Mouse (Mus musculus) urinary bladder, postnatal 4 days (tissue): ENCODE results near the gene Wdr78.

ENCODE experiments used
- DNase-seq, 2 experiments: peaks; one replicate each; pipeline ENCODE4 v3.0.0; 2021 to 2022; ENCODE audit warnings: low spot score in 2 of 2

Wdr78 gene

GRCm38 (mm10) chr4:103114184-103115111, at the start of gene Wdr78, which contains the start of gene Mier1:
Gene Wdr78, minus strand, starts transcription at chr4:103114555.
Gene Mier1, plus strand, starts transcription at chr4:103114390.
- peak; percentile 94 to 96 for DNase-seq

DNA sequence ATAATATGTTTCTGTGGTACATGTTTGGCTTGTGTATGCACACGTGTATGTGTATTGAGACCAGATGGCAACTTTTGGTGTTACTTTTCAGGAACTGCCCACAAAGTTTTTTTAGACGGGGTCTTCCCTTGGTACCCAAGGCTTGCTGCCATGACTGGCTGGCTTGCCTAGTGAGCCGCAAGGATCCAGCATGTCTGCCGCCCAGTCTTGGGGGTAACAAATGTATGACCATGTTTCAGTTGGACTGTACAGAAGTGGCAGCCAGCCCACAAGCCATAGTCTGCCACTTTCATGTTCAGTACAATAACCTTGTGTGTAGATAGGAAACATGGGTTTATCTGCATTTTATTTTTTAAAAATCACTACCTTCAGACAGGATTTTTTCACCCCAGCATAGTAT, 44.4 kb upstream of the Wdr78 start:
- DNase-seq = no peak

DNA sequence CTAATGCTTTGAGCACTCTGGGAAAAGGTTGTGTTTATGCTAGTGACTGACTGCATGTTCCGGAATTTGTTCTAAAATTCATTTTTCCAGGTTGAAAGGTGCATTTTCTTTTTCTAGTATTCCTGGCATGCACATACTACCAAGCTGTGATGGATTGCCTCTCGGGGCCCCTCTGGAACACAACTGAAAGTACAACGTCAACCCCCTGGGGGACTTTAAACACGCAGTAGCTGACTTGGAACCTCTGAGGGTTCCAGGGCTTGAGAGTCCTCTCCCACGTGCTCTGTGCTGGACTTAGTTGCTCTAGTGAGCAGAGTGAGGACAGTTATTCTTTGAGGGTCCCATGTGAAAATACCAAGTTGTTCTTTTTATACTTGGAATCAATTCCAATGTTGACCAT, 37.6 kb upstream of the Wdr78 start:
- no peak for DNase-seq

GRCm38 (mm10) chr4:103146339-103146738, 32.0 kb upstream of the Wdr78 start:
- DNase-seq = peak; percentile 32 to 82

DNA sequence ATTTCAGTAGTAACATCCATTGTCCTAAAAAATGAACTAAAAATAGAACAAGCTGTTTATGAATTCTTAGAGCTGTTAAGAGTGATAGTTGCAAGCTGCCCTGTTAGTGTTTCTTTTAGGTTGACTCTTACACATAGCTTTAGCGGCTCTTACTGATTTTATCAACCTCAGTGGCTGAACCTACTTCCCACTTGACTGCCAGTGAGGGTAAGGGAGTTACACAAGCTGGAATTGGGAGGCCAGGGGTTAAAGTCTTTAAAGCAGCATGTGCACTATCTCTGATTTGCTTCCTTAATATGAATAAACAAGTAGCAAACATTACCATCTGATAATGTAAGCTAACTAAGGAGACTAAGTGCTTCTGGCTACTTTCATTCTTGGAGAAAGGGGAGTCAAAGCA, 22.6 kb upstream of the Wdr78 start:
- DNase-seq = no peak

DNA sequence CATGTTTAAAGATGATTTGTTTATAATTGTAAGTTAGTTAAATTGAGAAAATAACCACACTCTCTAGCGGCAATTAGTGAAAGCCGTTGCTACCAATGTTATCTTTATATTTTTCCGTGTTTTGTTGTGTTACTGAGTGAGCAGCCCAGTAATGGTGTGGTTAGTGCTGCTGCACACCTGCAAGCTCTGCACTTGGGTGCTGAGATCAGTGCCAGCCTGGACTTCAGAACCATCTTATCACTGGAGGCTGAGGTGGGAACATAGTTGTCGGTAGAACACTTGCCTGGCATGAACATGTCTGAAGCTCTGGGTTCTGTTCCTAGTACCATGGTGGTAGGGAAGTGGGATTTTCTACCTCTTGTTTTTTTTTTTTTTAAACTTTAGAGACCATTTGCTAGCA, 12.2 kb upstream of the Wdr78 start:
- no peak for DNase-seq

DNA sequence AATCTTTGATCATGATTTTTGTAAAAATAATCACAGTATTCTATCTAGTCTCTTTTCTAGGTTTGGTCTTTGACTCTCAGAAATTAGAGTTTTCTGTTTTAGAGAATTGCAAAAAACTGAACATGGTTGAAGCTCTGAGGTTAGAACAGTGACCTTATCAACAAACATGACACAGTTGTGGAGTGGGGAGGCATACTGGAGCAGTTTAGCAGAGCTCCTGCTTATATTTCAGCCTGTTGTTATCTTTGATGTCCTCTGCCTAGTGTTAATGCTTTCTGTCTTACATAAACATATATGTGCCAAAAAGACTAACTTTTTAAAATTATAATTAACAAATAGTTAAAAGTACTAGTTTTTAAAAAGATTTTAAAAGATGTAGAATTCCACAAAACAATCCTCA, 9.3 kb upstream of the Wdr78 start:
- DNase-seq = no peak

DNA sequence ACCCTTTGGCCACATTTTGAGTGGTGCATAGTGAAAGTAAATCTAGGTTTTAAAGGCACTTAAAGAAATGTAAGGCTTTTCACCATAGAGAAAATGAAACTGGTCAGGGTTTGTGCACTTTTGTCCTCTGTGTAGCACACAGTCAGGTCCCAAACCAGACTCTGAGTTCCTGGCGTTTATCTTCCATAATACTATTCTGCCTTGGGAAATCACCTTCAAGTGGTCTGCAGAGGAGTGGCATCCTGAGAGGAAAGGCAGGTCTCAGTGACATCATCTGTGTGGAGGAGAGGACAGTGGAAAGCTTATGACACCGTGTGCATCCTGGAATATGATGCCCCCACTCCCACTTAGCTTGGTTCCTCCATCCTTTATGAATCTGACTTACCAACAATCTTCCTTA, 8.7 kb upstream of the Wdr78 start:
- no peak for DNase-seq

GRCm38 (mm10) chr4:103120874-103121389, 6.6 kb upstream of the Wdr78 start:
- DNase-seq = no peak

GRCm38 (mm10) chr4:103120395-103120794, 6.0 kb upstream of the Wdr78 start:
- no peak for DNase-seq

- DNase-seq = no peak
Observed at GRCm38 (mm10) chr4:103120028-103120384, 5.7 kb upstream of the Wdr78 start.

DNA sequence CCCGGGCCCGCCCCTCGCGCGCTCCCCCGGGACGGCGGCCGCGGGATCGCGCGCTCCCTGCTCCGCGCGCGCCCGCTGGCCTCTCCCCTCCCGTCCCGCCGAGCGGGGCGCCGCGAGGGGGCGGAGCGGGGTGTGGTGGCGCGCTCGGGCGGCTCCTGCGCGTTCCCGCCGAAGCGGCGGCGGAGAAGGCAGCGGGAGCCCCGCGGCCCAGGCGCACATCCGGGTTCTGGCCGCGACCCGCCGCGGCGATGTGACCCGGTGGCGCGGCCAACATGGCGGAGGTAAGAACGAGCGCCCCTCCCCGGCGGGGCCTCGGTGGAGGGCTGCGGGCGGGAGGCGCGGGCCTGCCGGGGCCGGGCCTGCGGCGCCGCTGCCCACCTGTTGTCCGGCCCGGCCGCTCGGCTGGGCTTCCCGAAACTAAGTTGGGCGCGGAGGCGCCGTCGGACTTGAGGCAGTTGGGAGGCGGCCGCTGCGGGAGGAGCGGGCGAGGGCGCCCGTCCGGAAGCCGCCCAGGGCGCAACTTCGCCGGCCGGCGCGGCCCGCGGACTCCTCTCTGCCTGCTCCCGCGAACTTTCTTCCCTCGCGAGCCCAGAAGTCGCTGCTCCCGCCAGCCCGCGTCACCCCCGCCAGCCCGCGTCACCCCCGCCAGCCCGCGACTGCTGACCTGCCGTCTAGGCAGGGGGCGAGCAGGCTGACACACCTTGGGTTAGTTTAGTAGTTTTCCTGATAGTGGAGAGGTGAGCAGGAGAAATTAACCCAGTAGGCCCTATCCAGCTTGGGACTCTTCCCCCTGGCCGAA, 5.1 kb upstream of the Wdr78 start:
- peak; percentile 77 to 83 for DNase-seq

DNA sequence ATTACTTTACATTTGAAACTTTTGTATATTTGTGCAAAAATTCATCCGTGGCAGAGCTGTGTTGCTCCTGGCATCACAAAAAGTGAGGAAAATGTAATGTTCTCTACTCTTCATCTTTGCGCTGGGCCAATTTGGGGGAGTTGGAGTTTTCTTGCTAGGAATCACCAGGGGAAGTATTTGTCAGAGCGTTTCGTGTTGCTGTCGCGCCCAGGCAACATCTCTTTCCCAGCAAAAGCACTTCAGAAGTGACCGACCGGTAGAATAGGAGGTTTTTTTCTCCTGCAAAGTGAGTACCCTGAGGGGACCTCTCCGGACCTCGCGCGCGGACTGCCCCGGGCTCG, 4.5 kb upstream of the Wdr78 start:
- no peak for DNase-seq

- DNase-seq = no peak
Observed at GRCm38 (mm10) chr4:103113402-103113801, 953 bp downstream of the Wdr78 start.

DNA sequence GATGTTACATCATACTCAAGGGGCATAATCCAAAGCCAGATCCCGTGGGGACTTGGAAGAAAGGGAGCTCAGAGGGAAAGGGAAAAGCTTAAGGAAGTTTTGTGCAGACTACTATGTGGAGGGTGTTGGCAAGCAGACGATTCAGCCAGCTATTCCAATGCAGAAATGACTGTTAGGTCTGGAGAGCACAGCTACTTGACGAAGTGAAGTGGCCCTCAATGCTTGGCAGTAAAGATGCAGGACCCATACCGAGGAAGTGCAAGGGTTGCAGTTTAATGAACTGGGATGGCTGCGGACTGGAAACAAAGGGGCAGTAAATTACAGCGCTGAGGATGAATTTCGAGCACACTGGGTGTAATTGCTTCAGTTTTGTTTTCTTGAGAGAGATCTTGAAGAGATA, 1.7 kb downstream of the Wdr78 start:
- DNase-seq = no peak

GRCm38 (mm10) chr4:103098532-103098931, 15.8 kb downstream of the Wdr78 start:
- DNase-seq = no peak

DNA sequence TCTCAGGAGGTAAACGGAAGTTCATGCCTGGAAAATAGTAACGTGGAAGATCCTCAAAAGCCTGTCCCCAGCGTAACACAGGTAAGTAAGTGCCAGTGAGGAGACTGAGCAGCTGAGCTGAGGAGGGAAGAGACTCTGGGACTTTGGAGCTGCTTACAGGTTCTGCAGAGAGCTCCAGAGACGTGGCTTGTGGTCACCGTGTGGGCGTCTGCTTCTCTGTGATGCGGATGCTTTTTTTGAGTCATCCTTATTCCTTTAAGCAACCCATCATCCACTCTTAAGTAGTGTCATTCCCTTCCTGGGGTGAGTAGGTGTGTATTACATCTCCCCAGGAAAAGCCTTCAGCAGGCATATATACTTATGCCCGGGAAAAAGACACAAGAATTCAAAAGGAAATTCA, 18.4 kb downstream of the Wdr78 start:
- no peak for DNase-seq

DNA sequence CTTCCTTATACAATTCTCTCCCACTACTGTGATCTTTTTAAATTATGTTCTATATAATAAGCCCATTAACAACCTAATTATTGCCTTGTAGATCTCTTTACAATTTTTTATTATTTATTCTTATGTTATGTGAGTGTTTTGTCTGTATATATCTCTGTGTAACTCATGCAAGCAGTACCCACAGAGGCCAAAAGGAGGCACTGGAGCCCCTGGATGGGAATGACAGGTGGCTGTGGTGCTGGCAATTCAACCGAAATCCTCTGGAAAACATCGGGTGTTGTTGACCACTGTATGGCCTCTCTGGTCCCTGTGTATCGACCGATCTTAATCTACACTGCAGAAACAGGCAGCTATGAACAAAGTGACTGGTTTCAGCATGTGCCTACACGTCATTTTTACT, 29.1 kb downstream of the Wdr78 start:
- no peak for DNase-seq

DNA sequence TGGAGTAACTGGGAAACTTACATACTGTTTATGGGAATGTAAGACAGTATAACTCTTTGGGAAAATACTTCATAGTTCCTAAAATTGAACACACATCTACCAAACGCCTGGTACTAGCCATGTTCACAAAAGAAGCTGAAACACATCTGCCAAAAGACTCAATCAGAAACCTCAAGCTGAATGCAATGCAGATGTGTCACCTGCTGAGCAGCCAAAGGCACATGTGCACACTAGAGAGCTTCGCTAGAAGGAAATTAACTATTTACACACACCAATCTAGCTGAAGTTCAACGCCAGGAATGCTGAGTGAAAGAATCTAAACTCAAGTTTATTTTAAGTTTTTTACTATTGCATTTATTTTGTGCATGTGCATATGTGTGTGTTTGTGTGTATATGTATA, 43.7 kb downstream of the Wdr78 start:
- DNase-seq = no peak

GRCm38 (mm10) chr4:103067906-103068655, 46.3 kb downstream of the Wdr78 start:
- no peak for DNase-seq

DNA sequence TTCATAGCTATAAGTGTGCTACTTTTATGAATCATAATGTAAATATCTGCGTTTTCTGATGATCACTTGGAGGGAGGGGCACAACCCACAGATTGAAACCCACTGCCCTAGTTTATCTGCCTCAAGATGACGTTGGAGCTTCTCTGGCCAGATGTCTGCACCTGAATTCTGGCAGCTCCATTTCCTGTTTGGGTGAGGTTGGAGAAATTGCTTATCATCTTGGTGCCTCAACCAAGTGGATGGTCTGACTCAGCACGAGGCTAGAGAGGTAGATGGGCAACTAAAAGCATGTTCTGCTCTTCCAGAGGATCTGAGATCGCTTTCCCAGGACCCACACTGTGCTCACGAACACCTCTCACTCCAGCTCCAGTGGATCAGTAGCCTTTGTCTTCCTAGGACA, 49.4 kb downstream of the Wdr78 start:
- DNase-seq = no peak

- no peak for DNase-seq
Observed at GRCm38 (mm10) chr4:103064421-103064820, 49.9 kb downstream of the Wdr78 start.
